Mouse (Mus musculus): Measurements from ENCODE around the gene Sgpp1.

DNA sequence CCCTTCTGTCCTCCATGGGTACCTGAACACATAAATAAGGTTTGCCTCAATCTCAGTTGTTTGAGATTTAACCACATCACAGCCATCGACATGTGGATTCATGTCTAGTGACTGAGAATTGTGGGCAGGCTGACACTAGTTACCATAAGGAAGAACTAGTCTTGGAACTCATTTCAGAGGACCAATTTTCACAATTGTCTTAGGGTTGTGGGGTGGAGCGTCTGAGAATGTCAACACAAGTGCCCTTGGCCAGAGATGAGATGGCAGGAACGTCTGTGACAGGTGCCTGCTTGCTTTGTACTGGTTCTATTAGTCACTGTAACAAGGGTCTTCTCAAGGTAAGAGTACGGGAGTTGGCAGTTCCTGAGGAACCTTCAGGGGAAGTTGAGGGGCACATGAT is 54.4 kb downstream of the Sgpp1 start:
- no peak for TF ChIP-seq CTCF (IDR thresholded peaks at IDR 0.05; ENCODE audit: low read depth)
- no peak for TF ChIP-seq EP300 (IDR thresholded peaks at IDR 0.05; ENCODE audit: low read depth)

Data from liver, embryonic 14.5 days (tissue).